Mouse (Mus musculus): ENCODE data around the gene Sult5a1.

Sult5a1 gene

DNA sequence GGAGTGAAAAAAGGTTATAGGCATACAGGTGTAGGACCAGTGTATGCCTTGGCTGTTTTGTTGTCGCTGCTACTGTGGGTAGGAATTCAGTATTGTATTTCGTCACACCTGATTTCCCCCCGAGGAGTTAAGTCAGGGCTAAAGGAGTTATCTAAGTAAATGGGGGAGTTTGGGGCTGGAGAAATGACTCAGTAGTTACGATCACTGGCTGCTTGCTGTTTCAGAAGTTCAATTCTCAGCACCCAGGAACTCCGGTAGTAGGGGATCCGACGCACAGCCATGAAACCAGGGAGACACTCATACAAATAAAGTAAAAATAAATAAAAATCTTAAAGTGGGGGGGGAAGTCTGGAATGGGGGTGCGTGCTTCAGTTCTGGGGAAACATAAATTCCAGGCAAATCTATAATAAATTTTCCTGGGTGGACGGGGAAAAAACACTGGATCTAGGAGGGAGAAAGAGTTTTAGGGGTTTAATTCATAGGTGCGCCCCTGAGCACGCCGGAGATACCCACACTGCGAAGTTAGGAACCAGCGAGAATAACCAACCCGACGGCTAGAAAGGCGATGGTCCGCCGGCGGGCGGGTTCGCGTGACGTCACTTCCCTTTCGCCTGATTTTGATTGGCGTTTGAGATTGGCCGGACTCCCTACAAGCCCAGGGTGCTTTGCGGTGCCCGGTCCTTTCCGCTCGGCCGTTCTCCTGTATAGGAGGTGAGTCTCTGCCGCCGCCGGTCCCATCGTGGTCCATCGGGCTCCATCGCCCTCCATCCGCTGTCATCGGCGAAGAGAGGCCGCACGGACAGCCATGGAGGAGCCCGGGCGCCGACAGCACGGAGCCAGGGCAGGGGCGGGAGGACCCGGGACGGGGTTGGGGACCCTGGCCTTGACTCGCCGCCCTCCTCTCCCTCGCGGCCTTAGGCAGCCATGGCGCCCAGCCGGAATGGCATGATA is 56.1 kb downstream of the Sult5a1 start, which contains the start of gene Rpl13:
Gene Rpl13, plus strand, starts transcription at position 616 of the 951 bp plus-strand sequence.
- peak; percentile 95 to 96 for DNase-seq (ENCODE audit: low spot score in 2 of 2)

DNA sequence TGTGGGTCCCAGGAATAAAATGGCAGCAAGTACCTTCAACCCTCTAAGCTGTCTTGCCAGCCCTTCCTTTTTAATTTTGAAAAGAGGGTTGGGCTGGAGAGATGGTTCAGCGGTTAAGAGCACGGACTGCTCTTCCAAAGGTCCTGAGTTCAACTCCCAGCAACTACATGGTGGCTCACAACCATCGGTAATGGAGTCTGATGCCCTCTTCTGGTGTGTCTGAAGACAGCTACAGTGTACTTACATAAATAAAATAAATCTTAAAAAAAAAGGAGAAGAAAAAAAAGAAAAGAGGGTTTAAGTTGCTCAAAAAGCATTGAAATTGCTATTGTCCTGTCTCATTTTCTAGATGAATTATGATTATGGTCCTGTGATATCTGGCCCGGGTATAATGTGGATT is 56.9 kb downstream of the Sult5a1 start:
- DNase-seq (ENCODE audit: low spot score in 2 of 2): no peak

DNA sequence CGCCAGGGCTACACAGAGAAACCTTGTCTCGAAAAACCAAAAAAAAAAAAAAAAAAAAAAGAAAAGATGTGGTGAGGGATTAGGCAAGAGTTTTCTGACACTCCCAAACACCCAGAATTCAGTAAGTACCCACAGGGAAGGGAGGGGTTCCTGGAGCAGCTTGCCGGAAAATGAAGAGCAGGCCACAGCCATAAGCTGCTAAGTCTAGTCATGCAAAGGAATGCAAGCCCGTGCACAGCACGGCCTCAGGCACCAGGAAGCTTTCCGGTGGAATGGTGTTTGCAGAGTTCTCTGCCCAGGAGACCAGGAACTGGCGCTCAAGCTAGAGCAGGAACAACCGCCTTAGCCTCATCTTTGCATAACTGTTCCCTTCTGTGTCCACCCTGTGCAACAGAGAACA is 57.8 kb downstream of the Sult5a1 start:
- no peak for DNase-seq (ENCODE audit: low spot score in 2 of 2)

DNA sequence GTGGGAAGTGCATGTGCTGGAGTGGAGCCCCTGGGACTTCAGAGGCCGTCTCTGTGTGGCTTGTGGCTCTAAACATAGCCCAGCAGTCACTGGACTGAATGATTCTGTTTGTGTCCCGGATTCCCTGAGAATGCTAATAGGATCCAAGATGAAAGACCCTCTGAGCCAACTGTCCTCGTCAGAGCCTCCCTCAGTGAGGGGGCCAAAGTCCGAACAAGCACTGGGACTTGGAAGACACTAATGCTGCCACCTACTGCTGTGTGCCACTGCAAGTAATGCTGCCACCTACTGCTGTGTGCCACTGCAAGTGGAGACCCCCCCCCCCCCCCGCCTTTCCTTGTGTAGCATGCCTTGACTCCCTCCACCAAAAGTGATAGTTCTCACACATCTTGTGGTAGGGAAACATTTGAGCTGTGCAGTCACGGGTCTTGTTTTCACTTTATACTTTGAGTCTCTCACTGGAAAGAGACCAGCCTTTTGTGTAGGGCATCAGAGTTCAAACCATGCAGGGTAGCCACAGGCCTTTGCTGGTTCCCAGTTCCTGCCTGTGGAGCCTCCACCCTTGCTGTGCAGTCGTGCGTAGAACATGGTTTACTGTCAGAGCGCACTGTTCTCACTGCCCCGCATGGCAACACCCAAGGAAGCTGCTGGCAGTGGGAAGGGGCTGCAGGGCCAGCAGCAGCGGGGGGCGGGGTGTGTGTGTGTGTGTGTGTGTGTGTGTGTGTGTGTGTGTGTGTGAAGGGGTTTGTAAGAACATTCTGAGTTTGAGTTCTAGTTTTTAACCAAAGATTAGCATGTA is 60.1 kb downstream of the Sult5a1 start:
- no peak for DNase-seq (ENCODE audit: low spot score in 2 of 2)

GRCm38 (mm10) chr8:123097216-123097615 is 60.9 kb downstream of the Sult5a1 start:
- DNase-seq (ENCODE audit: low spot score in 2 of 2): no peak

Data from frontal cortex, postnatal 25 days (tissue).